In the genomic region with DNA sequence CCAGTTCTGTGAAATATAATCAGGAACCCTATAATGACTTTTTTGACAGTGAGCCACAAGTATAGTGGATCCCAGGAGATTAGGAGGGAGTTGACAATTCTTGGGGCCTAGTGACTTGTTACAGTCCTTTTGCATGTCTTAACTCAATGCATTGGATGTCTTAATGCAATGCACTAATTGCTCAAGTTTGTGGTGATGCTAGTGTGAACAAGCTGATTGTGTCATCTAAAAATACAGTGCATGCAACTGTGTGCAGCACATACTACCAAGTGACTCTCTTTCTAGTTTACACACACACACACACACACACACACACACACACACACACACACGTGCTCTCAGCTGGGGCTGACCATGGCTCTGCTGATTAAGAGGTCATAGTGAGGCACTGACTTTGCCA, we compare ENCODE assay signal across 11 mouse cellular contexts.
"Had no signal": no experiment of that assay in that cellular context is flagged by ENCODE, and none has a peak within 500 bp of the region (broad histone marks: within the 10 kb centered on the region; RNA-seq: fewer than 3 reads in every experiment).

No protein-coding gene starts in this region.

- ATAC-seq: liver, postnatal 0 days; lung, postnatal 0 days; midbrain, embryonic 16.5 days had no signal

- DNase-seq: liver, postnatal 0 days; lung, adult 2 months; lung, postnatal 14 days; lung, postnatal 36 days; midbrain, embryonic 14.5 days; right cerebral cortex, postnatal 14 days; thymus, adult 2 months; thymus, postnatal 25 days; thymus, postnatal 4 days had no signal
